Mouse (Mus musculus) heart, postnatal 0 days (tissue): ENCODE measurements around the gene Aldob. TPM values are rescaled to one million over a fixed set of nuclear protein-coding genes. Genes with fewer than 3 reads are reported as not detected.

Experiments used
- ATAC-seq: fragments of 200-750 bp; cut with Nextera tagmentation; 2 replicates; pipeline ENCODE4 v1.8.0; 2017; ENCODE audit warnings: low read depth, moderate number of reproducible peaks, moderate library complexity; ENCODE audit not compliant: insufficient read depth
- DNase-seq: peaks from one replicate; pipeline ENCODE4 v3.0.0-alpha.2; 2016; ENCODE audit warnings: low spot score
- H3K27ac ChIP-seq: fragments of 300-500 bp; sonication (generic); 2 replicates; pipeline ENCODE4 v1.5.1; 2014; ENCODE audit warnings: low read depth, mild to moderate bottlenecking
- H3K27me3 ChIP-seq: fragments of 300-500 bp; sonication (generic); 2 replicates; pipeline ENCODE4 v1.6.1; 2014; ENCODE audit warnings: low read length, mixed read lengths; ENCODE audit not compliant: control insufficient read depth, insufficient read depth
- H3K36me3 ChIP-seq: fragments of 300-500 bp; sonication (generic); replicated peaks from 2 replicates; pipeline ENCODE4 v1.6.1; 2014; ENCODE audit warnings: low read length, mixed read lengths; ENCODE audit not compliant: control insufficient read depth, insufficient read depth
- H3K4me1 ChIP-seq: fragments of 300-500 bp; sonication (generic); 2 replicates; pipeline ENCODE4 v1.6.1; 2014; ENCODE audit warnings: antibody characterized with exemption; ENCODE audit not compliant: control insufficient read depth, insufficient read depth
- H3K4me2 ChIP-seq: fragments of 300-500 bp; sonication (generic); 2 replicates; pipeline ENCODE4 v1.6.1; 2014; ENCODE audit warnings: low read depth, mild to moderate bottlenecking, low read length, moderate library complexity
- H3K4me3 ChIP-seq: fragments of 300-500 bp; sonication (generic); 2 replicates; pipeline ENCODE4 v1.5.1; 2014; ENCODE audit warnings: low read depth, low read length
- H3K9ac ChIP-seq: fragments of 300-500 bp; sonication (generic); replicated peaks from 2 replicates; pipeline ENCODE4 v1.6.1; 2014; ENCODE audit warnings: low read depth, low read length, mixed read lengths
- H3K9me3 ChIP-seq: fragments of 300-500 bp; sonication (generic); replicated peaks from 2 replicates; pipeline ENCODE4 v1.6.1; 2016; ENCODE audit warnings: low read length; ENCODE audit not compliant: control insufficient read depth
- CTCF ChIP-seq: IDR thresholded peaks from 2 replicates; pipeline ENCODE4 v1.5.1; 2016; ENCODE audit warnings: antibody characterized with exemption, control low read depth, low read depth
- EP300 ChIP-seq: IDR thresholded peaks from 2 replicates; pipeline ENCODE4 v1.6.1; 2016; ENCODE audit warnings: antibody characterized with exemption, low read depth
- WGBS: fragments of 180-500 bp; shearing (Covaris S2); extraction: QIAGEN DNeasy Blood & Tissue Kit; methylation state at CpG from one replicate; pipeline ENCODE4 v1.1.7; 2014; 5-methylcytosine and 5-hydroxymethylcytosine counted together
- polyA plus RNA-seq: library from polyadenylated mRNA; unstranded; fragments of >200 nt; fragmentation: Nextera tagmentation; extraction: Ambion mirVana; gene quantifications from 2 replicates; pipeline ENCODE4 v1.2.1, GENCODE M21; 2015
- total RNA-seq: library from RNA; depleted of rRNA; stranded (reverse); fragments of >200 nt; gene quantifications from 2 replicates; pipeline ENCODE4 v1.2.3, GENCODE M21; 2014; ENCODE audit warnings: low replicate concordance; rRNA removed

The Aldob gene
- total and polyA plus RNA-seq, 2 experiments from 2014 or later = 0.22 to 2.3 TPM

DNA sequence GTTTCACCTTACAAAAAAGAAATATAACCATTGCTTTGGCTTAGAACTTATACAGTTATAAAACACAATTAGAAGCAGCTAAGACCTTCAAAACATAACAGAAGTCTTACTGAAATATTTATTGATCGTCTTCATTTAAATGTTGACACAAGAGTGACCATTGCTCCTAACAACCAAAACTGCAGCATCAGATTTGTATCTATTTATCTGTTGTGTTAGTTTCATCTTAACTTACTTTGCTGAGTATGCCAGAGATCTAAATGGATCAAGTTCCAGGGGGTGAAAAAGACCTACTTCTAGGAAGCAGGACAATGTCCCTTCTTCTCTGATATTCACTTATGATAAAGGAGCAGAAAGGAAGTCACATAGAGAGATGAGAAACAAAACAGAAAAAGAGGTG, 45.8 kb downstream of the Aldob start:
- Histone ChIP-seq H3K9me3 (no peaks in the 10 kb centered on the region), H3K27ac (no peak overlapping the region), H3K4me1 (no peaks in the 10 kb centered on the region), H3K4me3 (no peak overlapping the region), H3K27me3 (no peaks in the 10 kb centered on the region), H3K4me2 (no peak overlapping the region), H3K9ac (no peak overlapping the region), H3K36me3 (no peaks in the 10 kb centered on the region)
- TF ChIP-seq CTCF = no peak
- TF ChIP-seq EP300 = no peak
- WGBS = 77% methylated on average over 1 of the region's 1 CpGs
- DNase-seq (no peak), ATAC-seq (no peak)

Other genes with a start within 250 kb of the Aldob start
- not detected in 2 replicates for gene Acnat2, start 141.4 kb downstream of the Aldob start, total RNA-seq
- not detected in 2 replicates for gene Acnat2, start 141.4 kb downstream of the Aldob start, polyA plus RNA-seq
- not detected in 2 replicates for gene Acnat1, start 75.6 kb downstream of the Aldob start, total RNA-seq
- not detected in 2 replicates for gene Acnat1, start 75.6 kb downstream of the Aldob start, polyA plus RNA-seq
- gene Baat, start 43.0 kb downstream of the Aldob start, total RNA-seq = not detected in 2 replicates
- not detected in 2 replicates for gene Baat, start 43.0 kb downstream of the Aldob start, polyA plus RNA-seq
- 22.1 and 36.6 TPM in 2 replicates for gene Mrpl50, start 28.5 kb downstream of the Aldob start, total RNA-seq
- 53.3 and 54.6 TPM in 2 replicates for gene Mrpl50, start 28.5 kb downstream of the Aldob start, polyA plus RNA-seq
- gene Zfp189, start 28.4 kb downstream of the Aldob start, total RNA-seq = 3.3 and 4.2 TPM in 2 replicates
- gene Zfp189, start 28.4 kb downstream of the Aldob start, polyA plus RNA-seq = 4.7 and 4.8 TPM in 2 replicates
- 56.4 and 110 TPM in 2 replicates for gene Tmem246, start 48.3 kb upstream of the Aldob start, total RNA-seq
- 54.5 and 56.5 TPM in 2 replicates for gene Tmem246, start 48.3 kb upstream of the Aldob start, polyA plus RNA-seq
- 10.7 and 26.5 TPM in 2 replicates for gene Rnf20, start 82.5 kb upstream of the Aldob start, total RNA-seq
- 18.8 and 19.6 TPM in 2 replicates for gene Rnf20, start 82.5 kb upstream of the Aldob start, polyA plus RNA-seq
- not detected in 2 replicates for gene Ppp3r2, start 132.5 kb upstream of the Aldob start, total RNA-seq
- gene Ppp3r2, start 132.5 kb upstream of the Aldob start, polyA plus RNA-seq = not detected in 2 replicates